Mouse (Mus musculus) heart, embryonic 13.5 days (tissue): Measurements from ENCODE around the gene Gsdme. TPM values are rescaled to one million over a fixed set of nuclear protein-coding genes. Genes with fewer than 3 reads are reported as not detected.

Source experiments
- ATAC-seq: fragments of 200-750 bp; cut with Nextera tagmentation; 2 replicates; pipeline ENCODE4 v1.8.0; 2017; ENCODE audit warnings: moderate TSS enrichment; ENCODE audit not compliant: insufficient number of reproducible peaks, low FRiP score, low TSS enrichment; ENCODE audit errors: extremely low read depth
- H3K27ac ChIP-seq: fragments of 300-500 bp; sonication (generic); replicated peaks from 2 replicates; pipeline ENCODE4 v1.5.1; 2015; ENCODE audit warnings: moderate library complexity, mild to moderate bottlenecking, inconsistent platforms
- H3K27me3 ChIP-seq: fragments of 300-500 bp; sonication (generic); replicated peaks from 2 replicates; pipeline ENCODE4 v1.6.1; 2015; ENCODE audit warnings: mild to moderate bottlenecking, inconsistent platforms
- H3K36me3 ChIP-seq: fragments of 300-500 bp; sonication (generic); 2 replicates; pipeline ENCODE4 v1.6.1; 2015; ENCODE audit warnings: mild to moderate bottlenecking, inconsistent platforms
- H3K4me1 ChIP-seq: fragments of 300-500 bp; sonication (generic); 2 replicates; pipeline ENCODE4 v1.6.1; 2015; ENCODE audit warnings: inconsistent platforms
- H3K4me2 ChIP-seq: fragments of 300-500 bp; sonication (generic); 2 replicates; pipeline ENCODE4 v1.6.1; 2015; ENCODE audit warnings: inconsistent platforms, mild to moderate bottlenecking, moderate library complexity
- H3K4me3 ChIP-seq: fragments of 300-500 bp; sonication (generic); 2 replicates; pipeline ENCODE4 v1.5.1; 2015; ENCODE audit warnings: moderate library complexity, mild to moderate bottlenecking, inconsistent platforms
- H3K9ac ChIP-seq: fragments of 300-500 bp; sonication (generic); 2 replicates; pipeline ENCODE4 v1.6.1; 2015; ENCODE audit warnings: inconsistent platforms, mild to moderate bottlenecking, moderate library complexity
- H3K9me3 ChIP-seq: fragments of 300-500 bp; sonication (generic); 2 replicates; pipeline ENCODE4 v1.6.1; 2016; ENCODE audit warnings: inconsistent platforms
- WGBS: fragments of 180-500 bp; shearing (Covaris S2); methylation state at CpG from one replicate; pipeline ENCODE4 v1.1.7; 2015; ENCODE audit warnings: mixed read lengths; 5-methylcytosine and 5-hydroxymethylcytosine counted together
- polyA plus RNA-seq: library from polyadenylated mRNA; unstranded; fragments of >200 nt; fragmentation: Nextera tagmentation; extraction: Ambion mirVana; gene quantifications from 2 replicates; pipeline ENCODE4 v1.2.1, GENCODE M21; 2015

The Gsdme gene
- 32.9 and 34.6 TPM in 2 replicates for polyA plus RNA-seq

DNA sequence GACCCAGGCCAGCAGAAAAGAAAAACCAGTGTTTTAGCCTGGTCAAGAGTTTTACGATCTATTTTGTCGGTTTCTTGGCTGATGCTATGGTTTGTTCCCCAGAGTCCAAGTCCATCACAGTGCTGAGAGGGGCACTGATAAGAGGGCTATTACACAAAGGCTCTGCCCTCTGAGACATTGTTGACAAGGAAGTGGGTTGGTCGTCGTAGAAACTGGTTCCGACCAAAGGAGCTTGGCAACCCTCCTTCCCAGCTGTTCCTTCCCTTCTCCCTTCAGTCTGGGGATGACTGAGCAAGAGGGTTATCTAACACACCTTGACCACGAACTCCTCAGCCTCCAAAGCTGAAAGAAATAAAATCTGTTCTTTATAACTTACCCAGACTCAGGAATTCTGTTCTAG is at the start of gene Gsdme:
Gene Gsdme, minus strand, starts transcription at position 193 of the 400 bp plus-strand sequence.
- Histone ChIP-seq H3K4me3 (no peak within 1 kb of the TSS), H3K9ac (no peak within 1 kb of the TSS), H3K27ac (no peak within 1 kb of the TSS), H3K9me3 (no peaks in the 10 kb centered on the region), H3K36me3 (no peaks in the 10 kb centered on the region), H3K4me2 (no peak within 1 kb of the TSS), H3K27me3 (no peaks in the 10 kb centered on the region; the same call in 1 of the 2 replicates), H3K4me1 (peaks cover 10% of the 10 kb centered on the region)
- ATAC-seq: no peak
- 60% methylated on average over 6 of the region's 6 CpGs for WGBS

DNA sequence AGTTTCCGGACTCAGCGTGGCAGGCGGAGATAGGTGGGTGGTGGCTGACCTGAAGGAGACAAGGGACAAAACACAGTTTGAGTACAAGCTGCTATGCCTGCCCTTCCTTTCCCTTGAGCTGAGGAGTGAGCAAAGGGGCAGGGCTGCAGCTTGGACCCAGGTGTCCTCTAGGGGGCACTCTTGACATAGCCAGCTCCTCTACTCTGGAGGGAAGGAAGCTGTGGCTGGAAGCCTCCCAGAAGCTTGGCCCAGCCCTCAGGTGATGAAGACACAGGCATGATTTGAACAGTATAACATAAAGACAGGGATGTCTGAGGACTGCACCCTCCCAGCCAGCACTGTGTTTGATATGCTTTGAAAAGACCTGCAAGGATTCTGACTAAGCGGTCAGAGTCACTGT is 49.0 kb upstream of the Gsdme start:
- peaks cover 30% of the 10 kb centered on the region for H3K4me1 ChIP-seq
- H3K36me3 ChIP-seq: peaks cover 7% of the 10 kb centered on the region
- WGBS: 37% methylated on average over 4 of the region's 4 CpGs
- H3K27ac ChIP-seq: no peak overlapping the region
- H3K27me3 ChIP-seq: no peaks in the 10 kb centered on the region
- no peak; the same call in 1 of the 2 replicates for ATAC-seq
- H3K4me3 ChIP-seq: no peak overlapping the region
- no peak overlapping the region for H3K4me2 ChIP-seq
- no peaks in the 10 kb centered on the region for H3K9me3 ChIP-seq
- H3K9ac ChIP-seq: no peak overlapping the region

DNA sequence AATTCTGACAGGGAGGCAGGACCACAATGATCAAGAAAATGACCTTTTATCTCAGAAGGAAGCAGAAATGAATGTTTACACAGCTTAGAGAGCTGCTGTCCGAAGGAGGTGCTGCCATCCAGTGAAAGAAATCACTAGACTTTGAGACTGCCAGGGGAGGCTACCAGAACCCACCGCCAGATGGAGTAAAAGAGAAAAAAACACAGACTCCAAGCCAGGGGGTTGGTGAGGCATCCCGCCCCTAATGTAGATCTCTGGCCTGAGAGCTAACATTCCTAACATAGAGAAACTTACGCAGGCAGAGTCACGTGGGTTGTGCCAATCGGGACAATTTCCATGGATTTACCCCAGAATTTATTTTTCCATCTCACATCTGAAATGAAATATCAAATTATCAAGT is 45.4 kb upstream of the Gsdme start:
- Histone ChIP-seq H3K4me1 (peaks cover 6% of the 10 kb centered on the region), H3K36me3 (peaks cover 22% of the 10 kb centered on the region), H3K4me3 (no peak overlapping the region), H3K27me3 (no peaks in the 10 kb centered on the region), H3K4me2 (no peak overlapping the region), H3K27ac (no peak overlapping the region), H3K9ac (no peak overlapping the region), H3K9me3 (no peaks in the 10 kb centered on the region)
- 34% methylated on average over 6 of the region's 6 CpGs for WGBS
- no peak for ATAC-seq

DNA sequence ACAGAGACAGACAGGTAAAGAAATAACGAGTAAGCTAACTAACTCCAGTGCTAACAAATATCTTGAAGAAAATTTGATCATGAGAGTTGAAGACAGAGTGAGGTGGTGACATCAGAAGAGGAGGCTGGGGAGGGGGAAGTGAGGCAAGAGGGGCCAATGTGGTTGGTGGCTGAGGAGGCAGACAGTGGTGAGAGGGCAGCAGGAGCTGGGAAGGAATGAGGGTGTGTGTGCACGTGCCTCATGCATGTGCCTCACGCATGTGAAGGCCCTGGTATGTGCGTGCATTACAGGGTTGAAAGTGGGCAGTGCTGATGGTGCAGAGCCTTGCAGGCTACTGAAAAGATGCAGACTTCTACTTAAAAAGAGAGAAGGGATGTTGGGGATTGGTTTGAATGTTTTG is 43.0 kb upstream of the Gsdme start:
- H3K27ac ChIP-seq: no peak overlapping the region
- WGBS: 69% methylated on average over 4 of the region's 4 CpGs
- H3K4me3 ChIP-seq: no peak overlapping the region
- no peaks in the 10 kb centered on the region for H3K4me1 ChIP-seq
- no peak for ATAC-seq
- H3K4me2 ChIP-seq: no peak overlapping the region
- H3K36me3 ChIP-seq: peaks cover 30% of the 10 kb centered on the region
- no peaks in the 10 kb centered on the region for H3K9me3 ChIP-seq
- H3K9ac ChIP-seq: no peak overlapping the region
- H3K27me3 ChIP-seq: no peaks in the 10 kb centered on the region

DNA sequence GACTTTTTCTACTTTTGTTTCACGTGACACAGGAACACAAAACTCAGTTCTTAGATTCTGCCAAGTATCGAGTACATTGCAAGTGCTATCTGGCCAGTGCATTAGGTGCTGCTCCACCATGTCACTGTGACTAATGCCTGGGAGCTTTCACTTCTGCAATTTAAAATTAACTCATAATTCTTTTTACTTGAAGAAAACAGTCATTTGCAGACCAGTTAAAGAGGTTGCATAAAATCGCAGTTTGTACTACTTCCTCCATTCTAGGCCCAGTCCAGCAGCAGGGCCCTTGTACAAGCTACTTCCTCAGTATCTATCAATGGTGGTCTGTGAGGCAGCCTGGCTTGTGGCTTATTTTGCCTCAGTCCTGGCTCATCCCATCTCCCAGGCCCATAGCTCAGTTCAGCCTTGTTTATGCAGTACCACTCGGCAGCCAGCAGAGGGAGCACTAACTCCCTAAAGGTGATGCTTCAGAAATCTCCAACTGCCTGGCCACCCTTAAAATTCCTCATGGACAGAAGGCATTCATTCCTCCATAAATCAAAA is 41.4 kb upstream of the Gsdme start:
- no peak for ATAC-seq
- Histone ChIP-seq H3K27me3 (no peaks in the 10 kb centered on the region), H3K4me1 (no peaks in the 10 kb centered on the region), H3K36me3 (peaks cover 40% of the 10 kb centered on the region), H3K27ac (no peak overlapping the region), H3K4me2 (no peak overlapping the region), H3K9ac (no peak overlapping the region), H3K9me3 (no peaks in the 10 kb centered on the region), H3K4me3 (no peak overlapping the region)
- WGBS: 57% methylated on average over 4 of the region's 4 CpGs

DNA sequence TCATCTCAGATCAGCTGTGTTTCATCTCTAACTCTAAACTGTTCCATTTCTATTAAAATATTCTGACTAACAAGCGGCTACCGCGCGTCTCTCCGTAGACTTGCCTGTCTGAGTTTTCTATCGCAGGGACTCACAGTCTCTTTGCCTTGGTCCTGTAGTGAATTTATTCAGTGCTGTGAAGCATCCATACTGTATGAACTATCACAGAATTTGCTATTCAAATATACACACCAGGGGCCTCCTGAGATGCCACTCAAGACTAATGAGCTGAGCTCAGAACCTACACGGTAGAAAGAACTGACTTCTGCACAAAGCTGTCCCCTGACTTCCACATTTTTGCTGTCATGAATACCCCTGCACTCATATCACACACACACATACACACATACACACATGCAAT is 37.5 kb upstream of the Gsdme start:
- no peak overlapping the region for H3K4me2 ChIP-seq
- H3K27me3 ChIP-seq: no peaks in the 10 kb centered on the region
- no peak overlapping the region for H3K9ac ChIP-seq
- peaks cover 4% of the 10 kb centered on the region for H3K4me1 ChIP-seq
- H3K27ac ChIP-seq: no peak overlapping the region
- no peak for ATAC-seq
- peaks cover 36% of the 10 kb centered on the region for H3K36me3 ChIP-seq
- WGBS: 90% methylated on average over 7 of the region's 7 CpGs
- H3K4me3 ChIP-seq: no peak overlapping the region
- no peaks in the 10 kb centered on the region for H3K9me3 ChIP-seq

DNA sequence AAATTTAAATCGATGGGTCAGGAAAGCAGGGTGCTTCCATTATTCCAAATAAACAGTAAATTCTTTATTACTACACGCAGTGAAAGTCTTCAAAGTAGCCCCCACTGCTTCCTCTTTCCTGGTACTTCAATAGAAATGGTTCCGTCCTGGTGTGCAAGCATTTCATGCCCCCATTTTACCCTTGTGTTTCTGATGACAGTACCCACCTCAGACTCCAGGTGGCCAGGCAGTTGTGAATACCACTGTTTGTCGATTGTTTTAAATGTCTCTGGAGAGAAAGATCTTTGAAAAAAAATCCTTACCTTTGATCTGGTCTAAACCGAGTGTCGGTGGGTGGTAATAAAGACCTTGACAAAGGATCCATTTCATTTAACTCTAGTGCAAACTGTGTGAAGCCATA is 37.0 kb upstream of the Gsdme start:
- no peak for ATAC-seq
- Histone ChIP-seq H3K9me3 (no peaks in the 10 kb centered on the region), H3K9ac (no peak overlapping the region), H3K27ac (no peak overlapping the region), H3K4me1 (peaks cover 9% of the 10 kb centered on the region), H3K36me3 (peaks cover 32% of the 10 kb centered on the region), H3K4me3 (no peak overlapping the region), H3K4me2 (no peak overlapping the region), H3K27me3 (no peaks in the 10 kb centered on the region)
- 80% methylated on average over 6 of the region's 6 CpGs for WGBS

DNA sequence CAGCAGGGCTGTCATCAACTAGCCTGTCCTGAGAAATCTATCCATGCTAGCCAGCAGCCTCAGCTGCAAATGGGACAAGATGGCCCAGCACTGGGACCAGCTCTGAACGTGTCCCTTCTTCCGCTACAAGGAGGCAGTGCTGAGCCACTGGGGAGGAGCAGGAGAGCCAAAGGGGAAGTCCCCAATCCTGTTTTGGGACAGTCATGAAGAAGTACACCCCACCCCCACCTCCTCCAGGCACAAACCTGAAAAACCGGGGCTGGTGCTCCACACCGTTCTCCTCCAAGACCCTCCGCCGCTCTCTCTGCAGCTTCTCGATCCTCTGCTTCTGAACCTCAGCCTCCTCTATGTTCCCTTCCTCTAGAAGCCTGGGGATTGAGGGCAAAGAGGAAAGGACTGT is 35.4 kb upstream of the Gsdme start:
- H3K9me3 ChIP-seq: no peaks in the 10 kb centered on the region
- no peak overlapping the region for H3K4me3 ChIP-seq
- no peak overlapping the region for H3K4me2 ChIP-seq
- 78% methylated on average over 7 of the region's 7 CpGs for WGBS
- H3K36me3 ChIP-seq: peaks cover 37% of the 10 kb centered on the region
- H3K4me1 ChIP-seq: peaks cover 16% of the 10 kb centered on the region
- no peak overlapping the region for H3K27ac ChIP-seq
- no peak for ATAC-seq
- H3K27me3 ChIP-seq: no peaks in the 10 kb centered on the region
- H3K9ac ChIP-seq: no peak overlapping the region

DNA sequence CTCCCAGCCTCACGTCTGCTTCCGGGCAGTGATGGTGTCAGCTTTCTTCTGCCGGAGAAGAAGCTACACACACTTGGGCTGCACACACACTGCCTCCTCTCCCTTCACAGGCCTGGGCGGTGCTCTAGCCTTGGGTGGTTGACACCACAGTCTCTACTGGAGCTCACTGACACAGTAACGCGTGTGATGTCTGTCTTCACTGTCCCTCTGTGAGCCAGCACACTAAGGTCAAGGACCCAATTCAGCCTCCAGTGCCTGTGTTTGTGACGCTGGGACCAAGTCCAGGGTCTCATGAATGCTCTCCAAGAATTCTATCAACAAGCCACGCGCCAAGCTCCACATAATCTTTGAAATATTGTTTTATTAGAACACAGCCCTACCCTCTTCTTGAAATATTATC is 34.0 kb upstream of the Gsdme start:
- Histone ChIP-seq H3K27me3 (no peaks in the 10 kb centered on the region), H3K27ac (no peak overlapping the region), H3K36me3 (peaks cover 32% of the 10 kb centered on the region), H3K4me3 (no peak overlapping the region), H3K9me3 (no peaks in the 10 kb centered on the region), H3K9ac (no peak overlapping the region), H3K4me2 (no peak overlapping the region), H3K4me1 (peaks cover 16% of the 10 kb centered on the region)
- 85% methylated on average over 9 of the region's 9 CpGs for WGBS
- ATAC-seq: no peak

DNA sequence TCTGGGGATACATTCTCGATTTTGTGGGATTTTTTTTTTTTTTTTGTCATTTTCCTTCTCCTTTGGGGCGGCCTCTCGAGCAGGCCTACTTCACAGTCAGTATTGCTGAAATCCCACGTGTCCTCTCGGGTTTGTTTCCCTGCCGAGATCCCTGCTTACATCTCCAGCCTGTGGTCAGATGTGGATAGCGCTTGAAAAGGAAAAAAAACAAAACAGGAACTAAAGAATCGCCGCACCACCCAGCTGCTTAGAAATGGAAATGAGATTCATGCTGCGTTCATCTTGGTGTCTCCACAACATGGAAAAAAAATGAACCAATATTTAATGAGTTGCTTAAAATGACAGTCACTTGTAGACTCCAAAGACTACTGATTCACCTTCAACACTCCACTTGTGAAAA is 31.5 kb upstream of the Gsdme start:
- H3K9ac ChIP-seq: no peak overlapping the region
- H3K36me3 ChIP-seq: peaks cover 19% of the 10 kb centered on the region
- no peaks in the 10 kb centered on the region for H3K27me3 ChIP-seq
- no peak for ATAC-seq
- H3K4me3 ChIP-seq: no peak overlapping the region
- H3K9me3 ChIP-seq: no peaks in the 10 kb centered on the region
- H3K27ac ChIP-seq: peak overlapping the region; percentile 71
- peaks cover 16% of the 10 kb centered on the region for H3K4me1 ChIP-seq
- WGBS: 70% methylated on average over 10 of the region's 10 CpGs
- no peak overlapping the region for H3K4me2 ChIP-seq

DNA sequence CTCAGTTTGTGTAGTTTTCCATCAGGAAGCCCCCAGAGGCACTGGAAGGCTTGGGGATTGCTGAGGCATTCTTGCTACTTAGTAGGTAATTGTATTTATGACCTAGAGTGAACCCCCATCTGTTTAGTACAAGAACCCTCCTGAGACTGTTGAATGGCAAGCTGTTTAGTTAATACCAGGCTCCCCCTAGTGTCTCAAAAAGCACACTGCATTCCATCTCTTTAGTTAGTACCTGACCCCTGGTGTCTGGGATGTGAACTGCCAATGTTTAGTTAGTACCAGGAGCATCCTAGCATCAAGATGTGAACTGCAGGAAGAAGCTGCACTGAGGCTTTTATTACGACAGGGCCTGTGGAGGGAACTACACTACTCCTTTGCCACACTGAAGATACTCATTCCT is 30.5 kb upstream of the Gsdme start:
- no peak overlapping the region for H3K4me3 ChIP-seq
- no peak for ATAC-seq
- no peak overlapping the region for H3K27ac ChIP-seq
- H3K4me2 ChIP-seq: no peak overlapping the region
- H3K4me1 ChIP-seq: peaks cover 16% of the 10 kb centered on the region
- 47% methylated on average over 1 of the region's 1 CpGs for WGBS
- no peak overlapping the region for H3K9ac ChIP-seq
- H3K36me3 ChIP-seq: peaks cover 16% of the 10 kb centered on the region
- H3K9me3 ChIP-seq: no peaks in the 10 kb centered on the region
- no peaks in the 10 kb centered on the region for H3K27me3 ChIP-seq

DNA sequence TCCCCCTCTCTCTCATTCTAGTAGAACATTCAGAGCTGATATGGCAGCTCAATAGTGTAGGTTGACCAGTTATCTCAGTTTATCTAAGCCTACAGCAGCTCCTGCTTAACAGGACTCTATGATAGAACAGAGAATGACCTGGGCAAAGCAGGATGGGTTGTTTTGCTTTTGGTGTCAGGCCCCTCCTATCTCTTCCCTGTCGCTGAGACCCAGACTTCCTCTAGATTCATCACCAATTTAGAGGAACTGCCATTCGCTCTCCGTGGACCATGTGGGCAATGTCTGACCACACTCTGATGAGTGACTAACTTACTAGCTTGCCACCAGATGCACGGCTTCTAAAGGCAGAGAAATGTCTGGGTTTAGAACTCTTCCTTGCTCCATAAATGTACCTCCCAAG is 28.0 kb upstream of the Gsdme start:
- no peak overlapping the region for H3K27ac ChIP-seq
- peaks cover 5% of the 10 kb centered on the region; the same call in 1 of the 2 replicates for H3K36me3 ChIP-seq
- ATAC-seq: no peak
- 51% methylated on average over 4 of the region's 4 CpGs for WGBS
- no peak overlapping the region for H3K4me3 ChIP-seq
- H3K9me3 ChIP-seq: no peaks in the 10 kb centered on the region
- no peaks in the 10 kb centered on the region for H3K27me3 ChIP-seq
- H3K4me2 ChIP-seq: no peak overlapping the region
- H3K9ac ChIP-seq: no peak overlapping the region
- H3K4me1 ChIP-seq: peaks cover 16% of the 10 kb centered on the region
